In genomic region chr4:52301653-52302052, GRCm38 (mm10) we compare ENCODE assay signal across 16 mouse cellular contexts.
DNase-seq lines count a peak whose midpoint lies in the region; ATAC-seq and TF ChIP-seq lines count a peak whose summit lies in the region.
"Had no signal": no experiment of that assay in that cellular context is flagged by ENCODE, and none has a peak within 500 bp of the region (broad histone marks: within the 10 kb centered on the region; RNA-seq: fewer than 3 reads in every experiment).

No protein-coding gene starts in this region.

- peak; percentile 61 for DNase-seq in forebrain, embryonic 14.5 days (ENCODE audit: low spot score)
- DNase-seq in forebrain, embryonic 11.5 days (ENCODE audit: low spot score), result no peak
- no peak for DNase-seq in left cerebral cortex, adult 2 months (ENCODE audit: extremely low spot score in 1 of 2, low spot score in 2 of 2)
- DNase-seq in left cerebral cortex, postnatal 14 days (ENCODE audit: low spot score in 2 of 2), result no peak
- DNase-seq in MEL (ENCODE audit: low read depth, low spot score), result no peak
- peak; percentile 6 for DNase-seq in forelimb bud, embryonic 11.5 days (ENCODE audit: low read depth, low spot score)
- DNase-seq in yolk sac, embryonic 10.5 days (ENCODE audit: low spot score), result no peak
- DNase-seq: adrenal gland, adult 2 months; heart, adult 11 months; heart, postnatal 14 days; kidney, adult 11 months; kidney, postnatal 4 days; lung, postnatal 14 days; right cerebral cortex, postnatal 4 days had no signal

- H3K27ac ChIP-seq in forebrain, embryonic 14.5 days (ENCODE audit: low read depth, low read length), result no peak overlapping the region
- no peak overlapping the region for H3K27ac ChIP-seq in forebrain, embryonic 11.5 days (ENCODE audit: low read depth, low read length)
- H3K27ac ChIP-seq in left cerebral cortex, adult 2 months, result no peak overlapping the region
- H3K27ac ChIP-seq in MEL (ENCODE audit: control insufficient read depth, low read depth, low read length), result no peak overlapping the region
- no peak overlapping the region for H3K27ac ChIP-seq in heart, embryonic 11.5 days (ENCODE audit: low read depth, low read length)

- no peak for ATAC-seq in forebrain, embryonic 14.5 days
- ATAC-seq in forebrain, embryonic 11.5 days (replicated peaks; ENCODE audit: low FRiP score), result no peak
- no peak for ATAC-seq in heart, embryonic 11.5 days (replicated peaks; ENCODE audit: insufficient number of reproducible peaks, low FRiP score, low TSS enrichment)
- ATAC-seq: CD4-positive, CD25-positive, alpha-beta regulatory T cell, adult 4 months had no signal

- TF ChIP-seq EP300 in MEL (IDR thresholded peaks at IDR 0.05; ENCODE audit: low read depth in 1 of 2, low read length in 2 of 2), result no peak

- H3K79me2 ChIP-seq in MEL (ENCODE audit: control insufficient read depth, insufficient read depth, low read length, poor library complexity), result no peaks in the 10 kb centered on the region

- no peaks in the 10 kb centered on the region for H3K27me3 ChIP-seq in forebrain, embryonic 14.5 days (replicated peaks; ENCODE audit: control insufficient read depth, insufficient read depth, low read length)
- H3K27me3 ChIP-seq in forebrain, embryonic 11.5 days (ENCODE audit: control insufficient read depth, insufficient read depth, low read length), result no peaks in the 10 kb centered on the region
- no peaks in the 10 kb centered on the region for H3K27me3 ChIP-seq in MEL (ENCODE audit: control insufficient read depth in 1 of 2, insufficient read depth in 2 of 2, low read length in 2 of 2)
- H3K27me3 ChIP-seq in heart, embryonic 11.5 days (ENCODE audit: control insufficient read depth, insufficient read depth, low read length), result no peaks in the 10 kb centered on the region

- H3K4me3 ChIP-seq in forebrain, embryonic 14.5 days (ENCODE audit: low read depth, low read length), result no peak overlapping the region
- no peak overlapping the region for H3K4me3 ChIP-seq in forebrain, embryonic 11.5 days (ENCODE audit: low read depth, low read length)
- no peak overlapping the region for H3K4me3 ChIP-seq in left cerebral cortex, adult 2 months
- H3K4me3 ChIP-seq in MEL (ENCODE audit: control insufficient read depth in 1 of 2, insufficient read depth in 1 of 2, low read depth in 2 of 2, low read length in 2 of 2), result no peak overlapping the region
- no peak overlapping the region for H3K4me3 ChIP-seq in heart, embryonic 11.5 days (ENCODE audit: low read depth, low read length)

- no peak overlapping the region for H3K4me2 ChIP-seq in forebrain, embryonic 14.5 days (ENCODE audit: low read length)
- no peak overlapping the region for H3K4me2 ChIP-seq in forebrain, embryonic 11.5 days (ENCODE audit: low read depth, low read length, severe bottlenecking)
- H3K4me2 ChIP-seq in heart, embryonic 11.5 days, result no peak overlapping the region

- H3K36me3 ChIP-seq in forebrain, embryonic 14.5 days (ENCODE audit: control insufficient read depth, insufficient read depth, low read length), result no peaks in the 10 kb centered on the region
- H3K36me3 ChIP-seq in forebrain, embryonic 11.5 days (ENCODE audit: control insufficient read depth, insufficient read depth, low read length), result no peaks in the 10 kb centered on the region
- H3K36me3 ChIP-seq in MEL (ENCODE audit: control insufficient read depth in 1 of 2, insufficient read depth in 2 of 2, low read length in 2 of 2), result no peaks in the 10 kb centered on the region
- no peaks in the 10 kb centered on the region for H3K36me3 ChIP-seq in heart, embryonic 11.5 days (ENCODE audit: control insufficient read depth, insufficient read depth, low read length)

- no peaks in the 10 kb centered on the region for H3K4me1 ChIP-seq in forebrain, embryonic 14.5 days (ENCODE audit: control insufficient read depth, insufficient read depth, low read length)
- no peaks in the 10 kb centered on the region for H3K4me1 ChIP-seq in forebrain, embryonic 11.5 days (replicated peaks; ENCODE audit: control insufficient read depth, insufficient read depth, low read length)
- H3K4me1 ChIP-seq in MEL (ENCODE audit: control insufficient read depth in 1 of 2, insufficient read depth in 2 of 2, low read length in 2 of 2), result no peaks in the 10 kb centered on the region
- no peaks in the 10 kb centered on the region for H3K4me1 ChIP-seq in heart, embryonic 11.5 days (ENCODE audit: control insufficient read depth, insufficient read depth, low read length)

- TF ChIP-seq POLR2A in MEL (IDR thresholded peaks at IDR 0.05; ENCODE audit: control insufficient read depth in 1 of 2, insufficient read depth in 1 of 2, low read depth in 1 of 2, low read length in 2 of 2, poor library complexity in 1 of 2), result no peak

- peak; percentile 3; the same call in 1 of the 2 replicates for TF ChIP-seq RAD21 in MEL (IDR thresholded peaks at IDR 0.05; ENCODE audit: low read depth, low read length)

- intact Hi-C loops in left cerebral cortex, adult 2 months (cut with DNase I), result no loop called here
- intact Hi-C loops in left cerebral cortex, postnatal 14 days (cut with DNase I), result no loop called here

- no peak overlapping the region for H3K9ac ChIP-seq in forebrain, embryonic 14.5 days (ENCODE audit: low read length)
- no peak overlapping the region for H3K9ac ChIP-seq in forebrain, embryonic 11.5 days (ENCODE audit: low read length)
- no peak overlapping the region for H3K9ac ChIP-seq in MEL (ENCODE audit: control insufficient read depth, low read depth, low read length, poor library complexity, severe bottlenecking)
- no peak overlapping the region for H3K9ac ChIP-seq in heart, embryonic 11.5 days (ENCODE audit: low read depth, low read length)

- H3K9me3 ChIP-seq in forebrain, embryonic 14.5 days (replicated peaks; ENCODE audit: control insufficient read depth, low read length), result no peaks in the 10 kb centered on the region
- H3K9me3 ChIP-seq in forebrain, embryonic 11.5 days (ENCODE audit: control insufficient read depth, low read length), result no peaks in the 10 kb centered on the region
- H3K9me3 ChIP-seq in MEL (replicated peaks; ENCODE audit: insufficient read depth, low read length), result no peaks in the 10 kb centered on the region
- no peaks in the 10 kb centered on the region for H3K9me3 ChIP-seq in heart, embryonic 11.5 days (replicated peaks; ENCODE audit: control insufficient read depth, low read length)

- peak; percentile 39 for TF ChIP-seq CTCF in left cerebral cortex, adult 2 months (IDR thresholded peaks at IDR 0.05)
- TF ChIP-seq CTCF in MEL (IDR thresholded peaks at IDR 0.05 in 2 of 3, conservative IDR thresholded peaks at IDR 0.05 in 1 of 3; ENCODE audit: control insufficient read depth in 1 of 3, insufficient read depth in 1 of 3, low read depth in 2 of 3, low read length in 3 of 3, poor library complexity in 1 of 3, severe bottlenecking in 1 of 3), result peak in 1 of 3 experiments; percentile 6; a peak in 1 of 6 replicates

- WGBS in forebrain, embryonic 14.5 days, result 71% methylated on average over 2 of the region's 2 CpGs
- 77% methylated on average over 2 of the region's 2 CpGs for WGBS in forebrain, embryonic 11.5 days
- 63% methylated on average over 2 of the region's 2 CpGs for WGBS in heart, embryonic 11.5 days (ENCODE audit: insufficient replicate concordance)

TF ChIP-seq in MEL, 35 proteins besides CTCF, POLR2A, EP300 and RAD21:
- TF ChIP-seq RCOR1 (IDR thresholded peaks at IDR 0.05; ENCODE audit: low read depth, low read length) (no peak), TBP (IDR thresholded peaks at IDR 0.05; ENCODE audit: low read depth, low read length) (no peak), SMC3 (IDR thresholded peaks at IDR 0.05; ENCODE audit: low read depth, low read length) (peak; percentile 17; the same call in 1 of the 2 replicates), POLR2AphosphoS5 (IDR thresholded peaks at IDR 0.05; ENCODE audit: borderline replicate concordance, low read depth, low read length) (no peak)

Comparison
In these comparisons a context has a peak if more than half of its experiments do, and no peak if none do; other contexts are left out.
1. DNase-seq: peak in forebrain, embryonic 14.5 days (single experiment) and forelimb bud, embryonic 11.5 days (single experiment); none in forebrain, embryonic 11.5 days (single experiment), left cerebral cortex, adult 2 months (0 of 2), left cerebral cortex, postnatal 14 days (0 of 2), MEL (single experiment) and yolk sac, embryonic 10.5 days (single experiment).